Mouse (Mus musculus) midbrain, postnatal 0 days (tissue): ENCODE results near the gene Ppp2r2c. TPM values are rescaled to one million over a fixed set of nuclear protein-coding genes. Genes with fewer than 3 reads are reported as not detected.

Experiments used
- ATAC-seq: fragments of 200-750 bp; cut with Nextera tagmentation; 2 replicates; pipeline ENCODE4 v1.8.0; 2017; ENCODE audit warnings: moderate number of reproducible peaks, mild to moderate bottlenecking, moderate TSS enrichment, moderate library complexity; ENCODE audit not compliant: low FRiP score
- DNase-seq: peaks from one replicate; pipeline ENCODE4 v3.0.0-alpha.2; 2015; ENCODE audit warnings: low spot score
- H3K27ac ChIP-seq: fragments of 300-500 bp; sonication (generic); 2 replicates; pipeline ENCODE4 v1.5.1; 2014; ENCODE audit warnings: low read depth, mild to moderate bottlenecking, low read length, mixed read lengths
- H3K27me3 ChIP-seq: fragments of 300-500 bp; sonication (generic); 2 replicates; pipeline ENCODE4 v1.6.1; 2014; ENCODE audit warnings: low read length, control low read depth, mixed read lengths; ENCODE audit not compliant: insufficient read depth
- H3K36me3 ChIP-seq: fragments of 300-500 bp; sonication (generic); 2 replicates; pipeline ENCODE4 v1.6.1; 2014; ENCODE audit warnings: low read length, control low read depth, mixed read lengths; ENCODE audit not compliant: insufficient read depth
- H3K4me1 ChIP-seq: fragments of 300-500 bp; sonication (generic); 2 replicates; pipeline ENCODE4 v1.6.1; 2014; ENCODE audit warnings: mild to moderate bottlenecking, control low read depth, antibody characterized with exemption, low read length, mixed read lengths; ENCODE audit not compliant: insufficient read depth
- H3K4me2 ChIP-seq: fragments of 300-500 bp; sonication (generic); 2 replicates; pipeline ENCODE4 v1.6.1; 2014; ENCODE audit warnings: low read depth, mild to moderate bottlenecking, low read length, mixed read lengths; ENCODE audit not compliant: poor library complexity, severe bottlenecking
- H3K4me3 ChIP-seq: fragments of 300-500 bp; sonication (generic); 2 replicates; pipeline ENCODE4 v1.5.1; 2014; ENCODE audit warnings: low read depth, mild to moderate bottlenecking, low read length, moderate library complexity
- H3K9ac ChIP-seq: fragments of 300-500 bp; sonication (generic); replicated peaks from 2 replicates; pipeline ENCODE4 v1.6.1; 2014; ENCODE audit warnings: mild to moderate bottlenecking, low read length, moderate library complexity, mixed read lengths; ENCODE audit not compliant: poor library complexity, severe bottlenecking
- H3K9me3 ChIP-seq: fragments of 300-500 bp; sonication (generic); 2 replicates; pipeline ENCODE4 v1.6.1; 2016; ENCODE audit warnings: low read length, control low read depth
- CTCF ChIP-seq: IDR thresholded peaks from 2 replicates; pipeline ENCODE4 v1.5.1; 2016; ENCODE audit warnings: antibody characterized with exemption, mild to moderate bottlenecking
- WGBS: fragments of 180-500 bp; shearing (Covaris S2); extraction: QIAGEN DNeasy Blood & Tissue Kit; methylation state at CpG from one replicate; pipeline ENCODE4 v1.1.7; 2014; 5-methylcytosine and 5-hydroxymethylcytosine counted together
- polyA plus RNA-seq: library from polyadenylated mRNA; unstranded; fragments of >200 nt; fragmentation: Nextera tagmentation; extraction: Ambion mirVana; gene quantifications from 2 replicates; pipeline ENCODE4 v1.2.1, GENCODE M21; 2015
- total RNA-seq: library from RNA; depleted of rRNA; stranded (reverse); fragments of >200 nt; gene quantifications from 2 replicates; pipeline ENCODE4 v1.2.3, GENCODE M21; 2014

Ppp2r2c gene
- total and polyA plus RNA-seq, 2 experiments from 2014 or later: 91.8 to 231 TPM

- Histone ChIP-seq H3K36me3 (no peaks in the 10 kb centered on the region), H3K27ac (no peak overlapping the region), H3K4me1 (peaks cover 14% of the 10 kb centered on the region; the same call in 1 of the 2 replicates), H3K4me3 (no peak overlapping the region), H3K9ac (no peak overlapping the region), H3K4me2 (no peak overlapping the region), H3K27me3 (no peaks in the 10 kb centered on the region), H3K9me3 (no peaks in the 10 kb centered on the region)
- TF ChIP-seq CTCF: no peak
- DNase-seq: no peak
- 92% methylated on average over 21 of the region's 21 CpGs for WGBS
- ATAC-seq: no peak
Measured at GRCm38 (mm10) chr5:36909545-36909944, 41.2 kb downstream of the Ppp2r2c start.

- Histone ChIP-seq H3K4me1 (peaks cover 14% of the 10 kb centered on the region; the same call in 1 of the 2 replicates), H3K27ac (no peak overlapping the region), H3K4me2 (no peak overlapping the region), H3K9ac (no peak overlapping the region), H3K4me3 (no peak overlapping the region), H3K9me3 (no peaks in the 10 kb centered on the region), H3K36me3 (no peaks in the 10 kb centered on the region), H3K27me3 (no peaks in the 10 kb centered on the region)
- WGBS: 34% methylated on average over 7 of the region's 7 CpGs
- ATAC-seq (no peak), DNase-seq (peak; percentile 72)
- no peak for TF ChIP-seq CTCF
Measured at GRCm38 (mm10) chr5:36910980-36911379, 42.7 kb downstream of the Ppp2r2c start.

GRCm38 (mm10) chr5:36911759-36912352 lies 43.5 kb downstream of the Ppp2r2c start:
- Histone ChIP-seq H3K27me3 (no peaks in the 10 kb centered on the region), H3K27ac (no peak overlapping the region), H3K9me3 (no peaks in the 10 kb centered on the region), H3K4me1 (peaks cover 14% of the 10 kb centered on the region; the same call in 1 of the 2 replicates), H3K4me3 (no peak overlapping the region), H3K4me2 (no peak overlapping the region), H3K9ac (no peak overlapping the region), H3K36me3 (no peaks in the 10 kb centered on the region)
- ATAC-seq (no peak), DNase-seq (no peak)
- TF ChIP-seq CTCF: no peak
- WGBS: 81% methylated on average over 11 of the region's 11 CpGs

- no peak overlapping the region for H3K4me3 ChIP-seq
- no peak for TF ChIP-seq CTCF
- 72% methylated on average over 14 of the region's 14 CpGs for WGBS
- H3K27me3 ChIP-seq: no peaks in the 10 kb centered on the region
- peaks cover 8% of the 10 kb centered on the region; the same call in 1 of the 2 replicates for H3K4me1 ChIP-seq
- ATAC-seq (no peak), DNase-seq (no peak)
- H3K9ac ChIP-seq: no peak overlapping the region
- H3K36me3 ChIP-seq: no peaks in the 10 kb centered on the region
- no peak overlapping the region for H3K27ac ChIP-seq
- no peak overlapping the region for H3K4me2 ChIP-seq
- H3K9me3 ChIP-seq: no peaks in the 10 kb centered on the region
Measured at GRCm38 (mm10) chr5:36912602-36913310, 44.4 kb downstream of the Ppp2r2c start.

GRCm38 (mm10) chr5:36915256-36915655 lies 46.9 kb downstream of the Ppp2r2c start:
- no peak for TF ChIP-seq CTCF
- Histone ChIP-seq H3K4me1 (peaks cover 7% of the 10 kb centered on the region), H3K4me2 (no peak overlapping the region), H3K4me3 (no peak overlapping the region), H3K27ac (no peak overlapping the region), H3K27me3 (no peaks in the 10 kb centered on the region), H3K9ac (no peak overlapping the region), H3K36me3 (no peaks in the 10 kb centered on the region), H3K9me3 (no peaks in the 10 kb centered on the region)
- peak; percentile 75 for DNase-seq
- 64% methylated on average over 3 of the region's 3 CpGs for WGBS
- peak; percentile 41; the same call in 1 of the 2 replicates for ATAC-seq

GRCm38 (mm10) chr5:36916581-36916980 lies 48.3 kb downstream of the Ppp2r2c start:
- Histone ChIP-seq H3K4me1 (no peaks in the 10 kb centered on the region; the same call in 1 of the 2 replicates), H3K9ac (no peak overlapping the region), H3K4me3 (no peak overlapping the region), H3K36me3 (no peaks in the 10 kb centered on the region), H3K4me2 (no peak overlapping the region), H3K27me3 (no peaks in the 10 kb centered on the region), H3K27ac (no peak overlapping the region), H3K9me3 (no peaks in the 10 kb centered on the region)
- ATAC-seq (no peak), DNase-seq (peak; percentile 65)
- no peak for TF ChIP-seq CTCF
- 82% methylated on average over 4 of the region's 4 CpGs for WGBS
